11 mouse cellular contexts compared by ENCODE assay signal in the genomic region with DNA sequence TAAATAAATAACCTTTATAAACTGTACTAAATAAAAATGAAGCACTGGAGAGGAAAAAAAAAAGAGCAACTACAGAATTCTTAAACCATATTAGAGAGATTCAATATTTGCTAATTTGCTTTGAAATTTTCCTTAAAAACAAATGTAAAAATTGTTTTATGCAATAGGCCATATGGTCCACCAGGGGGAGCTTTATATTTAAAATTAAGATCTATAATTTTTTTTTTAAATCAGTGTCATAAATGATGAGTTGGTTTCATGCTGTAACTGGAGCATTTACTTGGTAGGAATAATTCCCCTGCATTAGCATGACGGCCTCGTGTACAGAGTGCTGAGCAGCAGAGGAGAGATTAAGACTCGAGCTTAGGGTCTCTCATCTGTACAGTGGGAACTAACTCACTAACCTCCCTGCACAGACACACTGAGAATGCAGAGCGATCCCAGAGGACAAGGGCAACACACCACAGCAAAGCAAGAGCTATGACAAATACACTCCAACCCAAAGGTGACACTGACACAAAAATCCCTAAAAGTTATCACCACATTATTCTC. TPM values are rescaled to one million over a fixed set of nuclear protein-coding genes. Genes with fewer than 3 reads are reported as not detected.
DNase-seq lines count a peak whose midpoint lies in the region; ATAC-seq and TF ChIP-seq lines count a peak whose summit lies in the region.
"Had no signal": no experiment of that assay in that cellular context is flagged by ENCODE, and none has a peak within 500 bp of the region (broad histone marks: within the 10 kb centered on the region; RNA-seq: fewer than 3 reads in every experiment).

No protein-coding gene starts in this region.

- peaks cover 82% of the 10 kb centered on the region for H3K36me3 ChIP-seq in forebrain, embryonic 14.5 days (ENCODE audit: control insufficient read depth, insufficient read depth, low read length)
- H3K36me3 ChIP-seq in forebrain, embryonic 12.5 days (replicated peaks): peaks cover 77% of the 10 kb centered on the region
- peaks cover 73% of the 10 kb centered on the region for H3K36me3 ChIP-seq in liver, embryonic 14.5 days (replicated peaks; ENCODE audit: control insufficient read depth, insufficient read depth, low read depth)
- peaks cover 93% of the 10 kb centered on the region for H3K36me3 ChIP-seq in liver, embryonic 12.5 days
- peaks cover 96% of the 10 kb centered on the region for H3K36me3 ChIP-seq in E14TG2a.4 (ENCODE audit: insufficient read depth, low read length)
- H3K36me3 ChIP-seq in limb, embryonic 10.5 days: peaks cover 94% of the 10 kb centered on the region

- peaks cover under 1% of the 10 kb centered on the region; the same call in 1 of the 2 replicates for H3K4me1 ChIP-seq in forebrain, embryonic 14.5 days (ENCODE audit: control insufficient read depth, insufficient read depth, low read length)
- peaks cover 6% of the 10 kb centered on the region for H3K4me1 ChIP-seq in forebrain, embryonic 12.5 days
- H3K4me1 ChIP-seq in liver, embryonic 14.5 days (replicated peaks; ENCODE audit: control insufficient read depth in 2 of 2, insufficient read depth in 2 of 2, low read length in 1 of 2): peaks cover 2 to 5% of the 10 kb centered on the region in 2 experiments; a peak in 3 of 4 replicates
- H3K4me1 ChIP-seq in liver, embryonic 12.5 days: peaks cover 9% of the 10 kb centered on the region
- H3K4me1 ChIP-seq in E14TG2a.4 (replicated peaks; ENCODE audit: low read depth, low read length): peaks cover 23% of the 10 kb centered on the region
- peaks cover 4% of the 10 kb centered on the region for H3K4me1 ChIP-seq in limb, embryonic 10.5 days

- 79% methylated on average over 4 of the region's 4 CpGs for WGBS in forebrain, embryonic 14.5 days
- 83% methylated on average over 4 of the region's 4 CpGs for WGBS in forebrain, embryonic 12.5 days
- 63% methylated on average over 4 of the region's 4 CpGs for WGBS in liver, embryonic 14.5 days (ENCODE audit: insufficient replicate concordance)
- 76% methylated on average over 4 of the region's 4 CpGs for WGBS in liver, embryonic 12.5 days (ENCODE audit: insufficient replicate concordance)
- 91% methylated on average over 4 of the region's 4 CpGs for WGBS in limb, embryonic 10.5 days

- peak; percentile 53 for DNase-seq in forebrain, embryonic 14.5 days (ENCODE audit: low spot score)
- DNase-seq in liver, embryonic 14.5 days (ENCODE audit: low read depth in 3 of 3, low spot score in 3 of 3): no peak
- no peak for DNase-seq in limb, embryonic 10.5 days (ENCODE audit: low spot score)
- DNase-seq in spleen, postnatal 14 days (ENCODE audit: low spot score in 2 of 2): no peak
- DNase-seq: gastrocnemius, postnatal 36 days; heart, postnatal 14 days had no signal

- TF ChIP-seq EP300 in liver, embryonic 14.5 days (IDR thresholded peaks at IDR 0.05; ENCODE audit: low read depth): no peak

- no peak overlapping the region for H3K4me2 ChIP-seq in forebrain, embryonic 14.5 days (ENCODE audit: low read length)
- H3K4me2 ChIP-seq in forebrain, embryonic 12.5 days: no peak overlapping the region
- H3K4me2 ChIP-seq in liver, embryonic 14.5 days (ENCODE audit: low read depth): no peak overlapping the region
- no peak overlapping the region for H3K4me2 ChIP-seq in liver, embryonic 12.5 days
- H3K4me2 ChIP-seq: neural tube, embryonic 13.5 days had no signal

- no peak for ATAC-seq in forebrain, embryonic 14.5 days
- ATAC-seq in forebrain, embryonic 12.5 days (ENCODE audit: low FRiP score): no peak
- no peak for ATAC-seq in liver, embryonic 14.5 days (ENCODE audit: insufficient read depth)
- no peak for ATAC-seq in liver, embryonic 12.5 days
- ATAC-seq in megakaryocyte-erythroid progenitor cell, adult 5-6 weeks (replicated peaks; ENCODE audit: low FRiP score, low TSS enrichment, poor library complexity, severe bottlenecking): 0 out of 2 replicates have a peak, but pooled peaks have one; percentile 37

- H3K27me3 ChIP-seq in forebrain, embryonic 14.5 days (replicated peaks; ENCODE audit: control insufficient read depth, insufficient read depth, low read length): no peaks in the 10 kb centered on the region
- H3K27me3 ChIP-seq in forebrain, embryonic 12.5 days: no peaks in the 10 kb centered on the region
- no peaks in the 10 kb centered on the region for H3K27me3 ChIP-seq in liver, embryonic 14.5 days (ENCODE audit: control insufficient read depth, insufficient read depth, low read length)
- H3K27me3 ChIP-seq in liver, embryonic 12.5 days (replicated peaks): no peaks in the 10 kb centered on the region
- no peaks in the 10 kb centered on the region for H3K27me3 ChIP-seq in E14TG2a.4 (ENCODE audit: insufficient read depth, low read length)
- no peaks in the 10 kb centered on the region for H3K27me3 ChIP-seq in limb, embryonic 10.5 days (ENCODE audit: low read depth, poor library complexity, severe bottlenecking)
- H3K27me3 ChIP-seq: neural tube, embryonic 13.5 days had no signal

- H3K9ac ChIP-seq in forebrain, embryonic 14.5 days (ENCODE audit: low read length): no peak overlapping the region
- no peak overlapping the region for H3K9ac ChIP-seq in forebrain, embryonic 12.5 days
- H3K9ac ChIP-seq in liver, embryonic 14.5 days (replicated peaks): no peak overlapping the region
- no peak overlapping the region for H3K9ac ChIP-seq in liver, embryonic 12.5 days
- H3K9ac ChIP-seq: neural tube, embryonic 13.5 days had no signal

- H3K27ac ChIP-seq in forebrain, embryonic 14.5 days (ENCODE audit: low read depth, low read length): no peak overlapping the region
- H3K27ac ChIP-seq in forebrain, embryonic 12.5 days: no peak overlapping the region
- H3K27ac ChIP-seq in liver, embryonic 14.5 days: no peak overlapping the region
- H3K27ac ChIP-seq in liver, embryonic 12.5 days: no peak overlapping the region
- no peak overlapping the region for H3K27ac ChIP-seq in limb, embryonic 10.5 days
- H3K27ac ChIP-seq: neural tube, embryonic 13.5 days had no signal

- no peak overlapping the region for H3K4me3 ChIP-seq in forebrain, embryonic 14.5 days (ENCODE audit: low read depth, low read length)
- H3K4me3 ChIP-seq in forebrain, embryonic 12.5 days (replicated peaks): no peak overlapping the region
- no peak overlapping the region for H3K4me3 ChIP-seq in liver, embryonic 14.5 days (ENCODE audit: insufficient read depth in 1 of 2, low read depth in 2 of 2, low read length in 2 of 2)
- no peak overlapping the region for H3K4me3 ChIP-seq in liver, embryonic 12.5 days
- no peak overlapping the region for H3K4me3 ChIP-seq in E14TG2a.4 (replicated peaks; ENCODE audit: low read length)
- no peak overlapping the region for H3K4me3 ChIP-seq in limb, embryonic 10.5 days
- H3K4me3 ChIP-seq: neural tube, embryonic 13.5 days had no signal

- peak; percentile 42; the same call in 1 of the 2 replicates for TF ChIP-seq CTCF in liver, embryonic 14.5 days (IDR thresholded peaks at IDR 0.05; ENCODE audit: low read depth)
- TF ChIP-seq CTCF in E14TG2a.4 (conservative IDR thresholded peaks at IDR 0.05; ENCODE audit: low read length): peak; percentile 73

- no peaks in the 10 kb centered on the region for H3K9me3 ChIP-seq in forebrain, embryonic 14.5 days (replicated peaks; ENCODE audit: control insufficient read depth, low read length)
- H3K9me3 ChIP-seq in forebrain, embryonic 12.5 days: no peaks in the 10 kb centered on the region
- no peaks in the 10 kb centered on the region for H3K9me3 ChIP-seq in liver, embryonic 14.5 days (ENCODE audit: control insufficient read depth, low read length)
- no peaks in the 10 kb centered on the region for H3K9me3 ChIP-seq in liver, embryonic 12.5 days (replicated peaks)
- no peaks in the 10 kb centered on the region for H3K9me3 ChIP-seq in E14TG2a.4 (ENCODE audit: low read length)
- no peaks in the 10 kb centered on the region for H3K9me3 ChIP-seq in limb, embryonic 10.5 days (replicated peaks)
- H3K9me3 ChIP-seq: neural tube, embryonic 13.5 days had no signal

RNA-seq across cellular contexts. Expression of a gene that starts 6.1 kb away (rescaled TPM):
- polyA plus RNA-seq in forebrain, embryonic 14.5 days (2014; fragmentation: Nextera tagmentation; extraction: Ambion mirVana): 328 and 382 TPM in 2 replicates
- 294 and 303 TPM in 2 replicates for polyA plus RNA-seq in forebrain, embryonic 12.5 days (2016; fragmentation: Nextera tagmentation; extraction: Ambion mirVana)
- polyA plus RNA-seq in liver, embryonic 14.5 days (2012; rRNA removed): 116 and 152 TPM in 2 replicates
- polyA plus RNA-seq in liver, embryonic 14.5 days (2014; fragmentation: Nextera tagmentation; extraction: Ambion mirVana): 179 and 181 TPM in 2 replicates
- 195 and 196 TPM in 2 replicates for polyA plus RNA-seq in liver, embryonic 12.5 days (2016; fragmentation: Nextera tagmentation; extraction: Ambion mirVana)
- total RNA-seq in megakaryocyte-erythroid progenitor cell, adult 5-6 weeks (2014; fragmentation: Nextera tagmentation): 185 and 224 TPM in 2 replicates
- 385 and 429 TPM in 2 replicates for total RNA-seq in megakaryocyte-erythroid progenitor cell, adult 5-6 weeks (2017)
- 340 and 363 TPM in 2 replicates for polyA plus RNA-seq in limb, embryonic 10.5 days (2016; fragmentation: Nextera tagmentation; extraction: Ambion mirVana)
